Mouse (Mus musculus) lung, postnatal 25 days (tissue): ENCODE measurements around the gene Ccdc117.
"Not testable (repeated sequence)": the region's sequence is repeated elsewhere in the genome, so short reads cannot be mapped to it uniquely, and the experiment has no call there.

Experiments
- DNase-seq: peaks from one replicate; pipeline ENCODE4 v3.0.0; 2022; ENCODE audit warnings: low spot score

The Ccdc117 gene

DNA sequence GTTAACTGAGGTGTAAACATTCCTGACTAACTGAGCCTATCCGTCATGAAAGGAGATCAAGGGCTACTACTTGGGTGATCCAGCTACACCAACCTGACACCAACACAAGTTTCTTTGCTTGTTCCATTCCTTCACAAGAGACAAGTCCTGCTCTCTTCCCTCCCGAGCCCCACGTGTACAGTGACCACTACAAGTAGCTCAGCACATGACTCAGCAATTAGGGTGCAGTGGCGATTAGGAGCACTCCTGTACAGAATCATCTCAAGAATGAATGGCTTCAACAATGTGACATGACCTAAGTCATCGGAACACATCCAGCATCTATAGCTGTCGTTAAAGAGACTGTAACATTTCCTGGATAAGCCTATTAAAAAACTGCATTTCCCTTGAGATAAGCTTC lies 11.3 kb downstream of the Ccdc117 start:
- no peak for DNase-seq

DNA sequence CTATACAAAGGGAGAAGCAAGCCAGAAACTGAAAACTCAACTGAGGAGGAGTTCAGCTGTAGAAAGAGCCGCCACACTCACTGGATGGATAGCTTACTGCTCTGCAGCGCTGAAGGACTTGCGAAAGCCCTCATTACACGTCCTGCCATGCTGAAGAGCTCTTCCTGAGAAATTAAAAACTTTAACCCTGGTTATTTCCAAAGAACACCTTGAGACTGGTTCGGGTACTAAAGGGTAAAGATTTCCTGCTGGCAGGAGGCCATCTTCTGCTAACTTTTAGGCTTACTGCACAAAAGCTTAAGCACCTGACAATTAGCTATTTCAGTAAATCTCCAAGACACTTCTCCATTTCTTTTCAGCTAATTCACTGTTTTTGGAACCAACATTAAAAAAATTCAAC lies 11.8 kb downstream of the Ccdc117 start:
- DNase-seq = no peak

DNA sequence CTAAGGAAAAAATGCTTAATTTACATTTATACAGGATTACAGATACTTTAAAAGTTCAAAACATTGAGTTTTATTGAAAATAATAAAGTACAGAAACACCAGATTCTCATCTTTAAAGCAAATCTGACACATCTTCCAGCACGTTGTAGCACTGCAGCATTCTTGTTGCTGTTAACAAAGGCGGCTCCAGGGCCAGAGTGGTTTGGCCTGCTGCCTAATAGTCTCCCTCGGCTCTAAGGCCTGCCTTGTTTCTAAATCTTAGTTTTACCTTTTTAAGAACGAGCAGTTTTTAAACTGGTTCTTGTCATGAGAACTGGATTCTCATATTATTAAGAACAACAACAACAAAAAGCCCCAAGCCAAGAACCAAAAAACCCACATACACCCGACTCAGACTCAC lies 13.1 kb downstream of the Ccdc117 start:
- peak; percentile 28 for DNase-seq

DNA sequence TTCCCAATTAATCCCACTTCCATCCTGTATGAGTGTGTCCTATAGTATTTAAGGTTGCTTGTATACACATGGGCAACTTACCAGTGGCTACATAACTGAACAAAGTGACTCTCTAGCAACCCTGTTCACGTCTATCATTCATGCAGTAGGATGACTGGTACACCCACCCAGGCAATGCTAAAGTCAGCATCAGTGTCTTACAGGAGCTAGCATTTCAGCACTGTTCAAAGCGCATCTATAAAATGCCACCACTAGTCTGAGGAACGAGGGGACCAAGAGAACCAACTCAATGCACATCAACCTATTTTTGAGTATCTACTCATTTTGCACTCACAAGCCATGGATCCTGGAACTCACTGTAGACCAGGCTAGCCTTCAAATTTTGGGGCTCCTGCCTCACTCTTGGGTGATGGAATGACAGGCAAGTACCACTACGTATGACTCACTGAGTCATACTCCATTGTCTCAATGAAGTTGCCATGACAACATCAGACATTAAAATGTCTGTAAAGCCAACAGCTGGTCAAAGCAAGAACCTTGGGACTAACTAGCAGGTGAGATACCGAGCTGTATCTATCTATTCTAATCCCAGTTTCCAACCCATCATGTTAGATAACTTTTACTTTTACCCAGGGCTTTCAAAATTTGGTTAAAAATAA lies 14.0 kb downstream of the Ccdc117 start:
- no peak for DNase-seq

DNA sequence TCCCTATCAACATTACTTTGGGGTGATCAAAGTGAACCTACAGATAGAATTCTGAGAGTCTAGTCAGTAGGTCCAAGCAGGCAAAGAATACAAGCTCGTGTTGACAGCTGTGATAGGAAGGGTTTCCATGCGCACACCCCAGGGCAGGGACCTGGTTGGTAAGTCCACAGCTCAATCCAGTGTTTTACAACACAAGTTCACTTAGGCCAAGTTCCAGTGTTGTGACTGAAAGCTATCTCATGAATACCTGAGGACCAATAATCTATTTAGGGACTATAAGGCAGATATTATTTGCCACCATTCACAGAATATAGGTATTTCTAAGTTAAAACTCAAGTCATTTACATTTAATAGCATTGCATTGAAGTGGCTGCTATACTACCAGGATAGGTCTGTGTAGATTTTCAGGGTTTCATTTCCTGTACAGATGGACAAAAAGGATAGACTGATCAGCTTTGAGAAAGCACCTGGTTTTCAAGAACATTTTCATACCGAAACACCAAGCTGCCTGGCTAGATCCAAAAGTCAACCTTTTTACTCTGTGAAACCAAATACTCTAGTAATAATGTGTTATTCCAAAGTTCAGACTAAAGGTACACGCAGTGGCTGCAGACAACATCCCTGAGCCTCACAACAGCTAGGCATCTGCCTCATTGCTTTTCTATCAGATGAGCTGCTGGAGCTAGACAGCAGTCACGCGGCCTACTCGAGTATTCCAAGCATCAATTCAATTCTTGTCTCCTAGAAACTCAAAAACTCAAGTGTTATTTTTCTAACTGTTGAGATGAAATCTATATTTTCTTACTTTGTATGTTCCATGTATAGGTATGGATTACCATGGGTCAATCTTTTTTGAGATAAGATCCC lies 15.2 kb downstream of the Ccdc117 start:
- DNase-seq = no peak

DNA sequence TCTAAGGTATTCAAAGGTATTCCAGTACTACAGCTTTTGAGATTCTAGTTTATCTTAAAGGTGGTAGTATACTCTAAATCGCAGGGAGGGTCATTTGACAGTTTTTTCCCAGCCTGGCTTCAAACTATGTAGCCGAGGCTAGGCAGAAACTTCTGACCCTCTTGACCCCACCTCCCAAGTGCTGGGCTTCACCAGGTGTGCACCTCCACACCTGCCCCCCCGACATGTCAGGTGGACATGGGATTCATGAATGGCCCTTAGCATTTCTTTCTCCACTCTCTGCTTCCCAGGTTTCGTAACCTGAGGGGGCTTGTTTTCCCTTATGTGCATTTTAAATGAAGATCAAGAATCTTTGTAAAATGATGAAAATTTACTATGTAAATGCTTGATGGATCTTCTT lies 16.6 kb downstream of the Ccdc117 start:
- no peak for DNase-seq

DNA sequence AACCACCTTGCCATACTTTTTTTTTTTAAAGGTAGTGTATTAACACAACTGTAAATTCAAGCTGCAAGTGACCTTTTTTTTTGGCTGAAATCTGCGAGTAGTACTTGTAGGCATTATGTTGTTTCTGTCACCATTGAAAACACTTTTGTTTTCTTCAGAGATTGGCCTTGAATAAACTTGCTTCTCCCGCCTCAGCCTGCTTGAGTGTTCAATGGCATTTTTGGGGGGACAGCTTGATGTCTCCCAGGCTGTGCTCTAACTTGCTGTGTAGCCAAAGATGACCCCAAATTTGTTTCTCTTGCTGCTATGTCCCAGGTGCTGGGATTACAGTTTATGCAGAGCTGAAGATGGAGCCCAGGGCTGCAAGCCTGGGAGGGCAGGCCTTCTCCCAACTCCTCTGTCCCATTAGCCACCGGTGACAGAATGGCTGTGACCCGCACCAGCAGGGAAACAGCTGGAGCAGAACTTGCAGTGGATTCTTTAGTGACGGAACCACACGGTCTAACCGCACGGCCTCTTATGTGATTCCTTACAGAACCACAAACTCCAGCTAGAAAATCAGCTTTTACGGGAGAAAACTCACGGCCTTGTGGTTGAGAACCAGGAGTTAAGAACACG lies 19.1 kb downstream of the Ccdc117 start:
- no peak for DNase-seq

DNA sequence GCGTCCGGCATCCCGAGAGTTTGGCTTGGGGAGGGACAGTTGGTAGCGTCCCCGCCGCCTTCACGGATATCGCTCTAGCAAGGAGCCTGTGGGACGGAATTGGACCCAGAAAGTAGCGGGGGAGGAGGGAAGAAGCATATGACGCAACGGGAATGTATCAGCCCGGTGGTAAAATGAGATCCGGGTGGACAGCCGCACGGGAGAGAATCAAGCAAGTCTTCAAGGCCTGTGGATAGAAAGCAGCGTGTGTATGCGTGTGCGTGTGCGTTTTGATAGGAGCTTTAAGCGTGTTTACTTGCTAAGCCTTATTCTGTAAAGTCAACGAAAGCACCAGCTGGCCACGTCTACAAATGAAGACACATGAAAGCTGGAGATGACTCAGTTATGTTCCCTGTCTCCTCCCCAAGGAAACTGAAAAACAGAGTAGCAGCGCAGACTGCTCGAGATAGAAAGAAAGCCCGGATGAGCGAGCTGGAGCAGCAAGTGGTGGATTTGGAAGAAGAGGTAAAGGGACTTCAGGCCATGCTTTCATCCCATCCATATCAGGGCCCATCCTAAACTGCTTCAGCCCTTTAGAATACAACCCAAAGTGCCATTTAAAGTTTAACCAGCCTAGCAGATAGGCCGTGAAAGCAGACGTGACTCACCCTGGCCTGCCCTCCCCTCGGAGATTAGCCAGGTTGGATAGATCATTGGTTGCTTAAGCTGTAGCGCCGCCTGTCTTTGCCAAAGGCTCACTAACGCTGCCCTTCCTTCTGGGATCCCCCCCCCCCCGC lies 20.3 kb downstream of the Ccdc117 start:
- DNase-seq = peak; percentile 88

DNA sequence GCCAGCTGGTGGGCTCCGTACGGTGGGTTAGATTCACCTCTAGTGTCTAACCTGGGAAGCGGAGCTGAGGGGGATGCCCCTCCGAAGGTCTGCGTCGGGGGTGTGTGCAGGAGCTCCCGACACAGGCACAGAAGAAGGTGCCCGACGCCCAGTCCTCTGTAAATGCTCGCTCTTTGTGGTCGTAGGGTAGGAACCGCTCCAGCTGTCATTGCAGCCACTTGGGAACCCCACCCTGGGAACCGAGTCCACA lies 20.8 kb downstream of the Ccdc117 start:
- no peak for DNase-seq

DNA sequence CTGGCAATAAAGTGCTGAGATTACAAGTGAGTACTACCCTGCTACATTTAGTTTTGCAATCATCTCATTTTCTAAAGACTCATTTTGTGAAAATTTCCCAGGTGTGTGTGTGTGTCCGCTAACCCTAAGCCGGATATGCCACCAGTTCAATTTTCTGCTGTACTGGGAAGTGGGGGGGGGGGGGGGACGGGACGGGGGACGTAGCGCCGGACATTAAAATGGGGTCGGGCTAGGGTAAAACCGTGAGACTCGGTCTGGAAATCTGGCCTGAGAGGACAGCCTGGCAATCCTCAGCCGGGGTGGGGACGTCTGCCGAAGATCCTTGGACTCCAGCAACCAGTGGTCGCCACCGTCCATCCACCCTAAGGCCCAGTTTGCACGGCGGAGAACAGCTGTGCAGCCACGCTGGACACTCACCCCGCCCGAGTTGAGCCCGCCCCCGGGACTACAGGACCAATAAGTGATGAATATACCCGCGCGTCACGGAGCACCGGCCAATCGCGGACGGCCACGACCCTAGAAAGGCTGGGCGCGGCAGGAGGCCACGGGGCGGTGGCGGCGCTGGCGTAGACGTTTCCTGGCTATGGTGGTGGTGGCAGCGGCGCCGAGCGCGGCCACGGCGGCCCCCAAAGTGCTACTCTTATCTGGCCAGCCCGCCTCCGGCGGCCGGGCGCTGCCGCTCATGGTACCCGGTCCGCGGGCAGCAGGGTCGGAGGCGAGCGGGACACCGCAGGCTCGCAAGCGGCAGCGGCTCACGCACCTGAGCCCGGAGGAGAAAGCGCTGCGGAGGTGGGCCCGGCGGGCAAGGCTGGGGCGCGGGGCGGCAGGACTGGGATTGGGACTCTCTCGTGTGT lies 21.3 kb downstream of the Ccdc117 start, which contains the start of gene Xbp1:
TSS of gene Xbp1 (plus strand) at position 248 of the 854 bp plus-strand sequence.
- DNase-seq = peak; percentile 98

DNA sequence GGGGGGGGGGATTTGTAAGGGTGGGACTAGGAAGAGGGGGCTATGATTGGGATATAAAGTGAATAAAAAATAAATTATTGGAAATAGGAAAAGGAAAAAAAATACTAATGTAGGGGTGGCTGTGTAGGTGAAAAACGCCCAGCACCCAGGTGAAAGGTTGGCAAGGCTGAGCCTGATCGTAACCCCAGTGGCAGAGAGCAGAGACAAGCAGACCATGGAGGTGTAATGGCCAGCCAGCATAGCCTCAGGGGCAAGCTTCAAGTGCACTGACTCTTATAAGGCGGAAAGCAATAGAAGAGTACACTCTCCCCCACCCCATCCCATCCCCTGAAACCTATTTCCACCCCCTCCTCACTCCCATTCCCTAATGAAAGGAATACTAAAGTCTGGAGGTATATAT lies 22.3 kb downstream of the Ccdc117 start:
- no peak for DNase-seq

DNA sequence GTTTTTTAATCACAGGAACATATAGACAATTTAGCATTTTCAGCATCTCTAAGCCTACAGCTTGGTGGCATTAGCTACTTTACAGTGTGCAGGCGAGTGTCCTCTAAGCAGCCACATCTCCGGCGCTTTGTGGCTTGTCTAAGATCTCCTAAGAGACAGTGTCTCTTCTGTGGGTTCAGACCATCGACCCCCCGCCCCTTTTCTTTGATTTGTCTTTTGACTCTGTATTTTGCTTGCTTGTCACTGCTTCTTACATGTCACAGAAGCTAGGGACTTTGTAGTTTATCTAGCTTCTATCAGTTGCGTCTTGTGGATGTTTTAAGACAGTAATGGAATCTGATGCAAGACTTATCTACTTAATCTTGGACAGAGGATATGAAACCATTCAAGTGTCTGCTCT lies 24.6 kb downstream of the Ccdc117 start:
- DNase-seq = no peak

DNA sequence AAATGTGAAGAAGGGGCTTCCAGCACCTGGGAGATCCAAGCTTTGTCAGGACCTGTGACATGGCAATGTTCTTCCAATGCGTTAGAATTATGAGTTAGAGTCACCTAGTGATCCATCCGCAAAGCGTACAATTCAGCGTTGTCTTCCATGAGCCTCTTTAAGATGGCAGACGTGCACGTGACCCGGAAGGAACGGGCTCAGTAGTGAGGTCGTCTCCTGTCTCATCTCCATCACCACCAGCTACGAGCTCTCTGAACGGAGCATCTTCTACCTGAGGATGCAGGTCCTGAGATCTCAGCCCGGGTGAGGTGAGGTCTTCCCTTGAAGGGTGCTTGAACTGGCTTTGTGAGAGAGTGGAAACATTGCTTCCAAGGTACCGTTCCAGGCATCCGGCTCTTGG lies 25.4 kb downstream of the Ccdc117 start:
- DNase-seq = no peak

DNA sequence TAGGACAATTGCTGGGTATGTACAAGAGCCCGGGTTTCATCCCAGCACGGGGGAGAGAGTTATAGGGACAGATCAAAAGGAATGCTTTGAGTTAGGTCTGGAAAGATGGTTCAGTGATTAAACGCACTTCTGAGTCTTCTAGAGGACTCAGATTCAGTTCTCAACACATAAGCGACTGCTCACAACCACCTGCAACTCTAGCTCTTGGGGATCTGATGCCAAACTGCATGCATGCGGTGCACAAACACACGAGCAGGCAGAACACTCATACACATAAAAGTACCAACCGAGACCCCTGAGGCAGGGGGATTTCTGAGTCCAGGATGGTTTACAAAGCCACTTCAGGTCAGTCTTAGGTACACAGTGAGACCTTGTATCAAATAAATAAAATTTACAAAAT lies 25.8 kb downstream of the Ccdc117 start:
- no peak for DNase-seq

DNA sequence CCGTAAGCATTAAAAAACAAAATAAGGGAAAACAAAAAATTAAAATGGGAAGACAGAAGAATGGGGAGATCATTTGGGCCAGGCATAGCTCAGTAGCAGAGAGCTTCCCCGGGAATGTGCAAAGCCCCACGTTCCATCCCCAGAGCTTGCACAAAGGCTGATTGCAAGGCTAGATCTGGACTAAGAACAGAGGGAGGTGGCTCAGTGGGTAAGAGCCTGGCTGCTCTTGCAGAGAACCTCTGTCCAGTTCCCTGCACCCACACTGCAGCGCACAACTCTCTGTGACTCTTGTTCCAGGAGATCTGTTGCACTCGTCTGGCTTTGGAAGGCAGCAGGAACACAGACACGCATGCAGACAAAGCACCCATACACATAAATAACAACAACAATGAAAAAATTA lies 26.3 kb downstream of the Ccdc117 start:
- no peak for DNase-seq

DNA sequence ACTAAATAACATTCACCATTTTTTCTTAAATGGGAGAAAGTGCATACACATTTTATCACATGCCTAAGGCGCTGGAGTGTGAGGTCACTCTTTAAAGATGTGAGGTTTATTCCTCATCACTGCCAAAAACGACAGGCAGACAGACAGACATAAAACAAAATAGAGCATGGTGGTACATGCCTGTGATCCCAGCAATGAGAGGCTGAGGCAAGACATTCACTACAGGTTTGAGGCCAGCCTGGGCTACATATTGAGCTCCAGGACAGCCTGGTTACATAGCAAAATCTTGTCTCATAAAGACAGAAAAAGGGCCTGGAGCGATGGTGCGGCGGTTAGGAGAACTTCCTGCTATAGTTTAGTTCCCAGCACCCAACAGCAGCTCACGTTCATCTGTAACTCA lies 26.8 kb downstream of the Ccdc117 start:
- DNase-seq = no peak

DNA sequence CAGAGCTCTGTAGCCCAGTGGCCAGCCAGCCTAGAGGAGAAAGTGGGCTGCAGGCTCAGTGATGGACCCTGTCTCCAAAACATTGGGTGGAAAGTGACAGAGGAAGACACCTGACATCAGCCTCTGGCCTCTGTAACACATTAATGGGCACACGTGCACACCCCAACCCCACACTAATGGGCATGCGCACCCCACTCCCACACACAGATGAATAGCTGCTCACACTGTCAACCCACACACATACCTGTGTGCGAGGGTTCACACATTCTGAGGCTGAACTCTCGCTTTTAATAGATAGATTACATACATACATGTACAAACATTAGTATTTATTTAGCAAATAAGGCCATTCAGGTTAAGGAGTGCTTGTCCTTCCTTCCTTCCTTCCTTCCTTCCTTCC lies 27.9 kb downstream of the Ccdc117 start:
- no peak for DNase-seq

DNA sequence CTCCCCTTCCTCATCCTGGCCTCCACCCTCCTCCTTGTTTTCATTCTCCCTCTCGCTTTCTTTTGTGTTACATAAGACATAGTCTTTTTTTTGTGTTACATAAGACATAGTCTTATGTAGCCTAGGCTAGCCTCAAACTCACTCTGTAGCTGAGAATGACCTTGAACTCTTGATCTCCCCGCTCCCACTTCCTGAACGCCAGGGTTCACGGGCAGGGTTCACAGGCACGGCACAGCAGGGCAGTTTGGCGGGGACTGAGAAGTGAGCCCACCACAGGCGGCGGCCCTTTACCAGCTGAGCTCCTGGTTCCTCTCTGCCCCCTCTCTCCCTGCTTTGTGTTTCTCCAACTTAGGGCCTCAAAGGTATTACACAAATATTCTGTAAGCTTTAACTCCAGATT lies 29.0 kb downstream of the Ccdc117 start:
- no peak for DNase-seq

DNA sequence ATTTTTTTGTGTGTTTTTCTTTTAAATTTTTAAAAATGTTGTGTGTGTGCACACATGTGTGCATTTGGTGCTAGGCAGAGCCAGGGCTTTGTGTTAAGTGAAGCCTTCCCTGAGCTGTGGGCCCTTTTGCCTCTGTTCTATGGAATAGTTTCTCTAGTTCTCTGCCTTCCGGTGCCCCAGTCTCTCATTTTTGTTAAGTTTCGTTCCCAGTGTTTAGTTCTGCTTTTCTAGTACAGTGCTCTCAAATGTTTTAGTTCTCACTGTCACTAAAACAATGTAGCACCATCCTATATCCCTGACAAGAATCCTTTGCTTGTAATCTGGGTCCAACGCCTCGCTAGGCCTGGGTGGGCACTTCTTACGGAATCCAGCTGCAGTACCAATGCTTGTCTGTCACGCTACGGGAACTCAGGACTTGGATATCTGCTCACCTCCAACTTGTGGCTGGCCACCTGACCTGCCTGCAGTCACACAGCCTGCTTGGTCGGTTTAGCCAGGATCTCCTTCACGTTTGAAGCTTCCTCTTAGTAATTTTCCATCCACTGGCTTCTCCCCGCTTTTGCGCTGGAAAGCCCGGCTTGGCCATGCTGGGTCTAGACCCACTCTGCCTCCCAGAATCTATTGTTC lies 29.8 kb downstream of the Ccdc117 start:
- DNase-seq = peak; percentile 61

DNA sequence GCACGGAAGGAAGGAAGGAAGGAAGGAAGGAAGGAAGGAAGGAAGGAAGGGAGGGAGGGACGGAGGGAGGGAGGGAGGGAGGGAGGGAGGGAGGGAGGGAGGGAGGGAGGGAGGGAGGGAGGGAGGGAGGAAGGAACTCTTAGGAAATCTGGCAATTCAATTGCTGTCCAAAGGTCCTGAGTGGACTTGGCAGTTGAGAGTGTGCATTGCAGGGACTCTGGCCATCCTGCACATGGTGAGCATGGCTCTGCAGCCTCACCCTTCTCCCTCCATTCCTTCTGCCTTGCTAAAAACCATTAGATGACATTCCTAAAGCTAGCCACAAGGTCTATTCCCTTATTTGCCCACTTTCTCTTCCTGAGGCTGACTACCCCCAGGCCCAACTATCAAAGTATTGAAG lies 31.3 kb downstream of the Ccdc117 start:
- DNase-seq = not testable (repeated sequence)

DNA sequence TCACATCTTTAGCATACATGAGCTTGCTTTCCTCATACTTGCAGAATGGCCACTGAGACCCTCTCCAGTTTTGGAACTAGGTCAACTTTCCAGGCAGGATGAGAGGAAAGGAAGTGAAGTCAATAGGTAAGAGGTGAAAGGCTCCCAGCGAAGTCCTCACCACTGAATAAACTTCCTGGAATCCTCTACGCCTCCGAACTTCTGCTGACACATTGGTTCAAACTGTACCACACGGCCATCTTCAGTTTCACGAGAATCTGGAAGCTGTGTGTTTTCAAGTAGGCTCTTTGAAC lies 31.9 kb downstream of the Ccdc117 start:
- no peak for DNase-seq
